Mouse (Mus musculus): ENCODE measurements around the gene Rcn3. TPM values are rescaled to one million over a fixed set of nuclear protein-coding genes. Genes with fewer than 3 reads are reported as not detected.
"Not testable (repeated sequence)": the region's sequence is repeated elsewhere in the genome, so short reads cannot be mapped to it uniquely, and the experiment has no call there.

The Rcn3 gene
- polyA plus RNA-seq, 1 experiment, result 123 TPM

DNA sequence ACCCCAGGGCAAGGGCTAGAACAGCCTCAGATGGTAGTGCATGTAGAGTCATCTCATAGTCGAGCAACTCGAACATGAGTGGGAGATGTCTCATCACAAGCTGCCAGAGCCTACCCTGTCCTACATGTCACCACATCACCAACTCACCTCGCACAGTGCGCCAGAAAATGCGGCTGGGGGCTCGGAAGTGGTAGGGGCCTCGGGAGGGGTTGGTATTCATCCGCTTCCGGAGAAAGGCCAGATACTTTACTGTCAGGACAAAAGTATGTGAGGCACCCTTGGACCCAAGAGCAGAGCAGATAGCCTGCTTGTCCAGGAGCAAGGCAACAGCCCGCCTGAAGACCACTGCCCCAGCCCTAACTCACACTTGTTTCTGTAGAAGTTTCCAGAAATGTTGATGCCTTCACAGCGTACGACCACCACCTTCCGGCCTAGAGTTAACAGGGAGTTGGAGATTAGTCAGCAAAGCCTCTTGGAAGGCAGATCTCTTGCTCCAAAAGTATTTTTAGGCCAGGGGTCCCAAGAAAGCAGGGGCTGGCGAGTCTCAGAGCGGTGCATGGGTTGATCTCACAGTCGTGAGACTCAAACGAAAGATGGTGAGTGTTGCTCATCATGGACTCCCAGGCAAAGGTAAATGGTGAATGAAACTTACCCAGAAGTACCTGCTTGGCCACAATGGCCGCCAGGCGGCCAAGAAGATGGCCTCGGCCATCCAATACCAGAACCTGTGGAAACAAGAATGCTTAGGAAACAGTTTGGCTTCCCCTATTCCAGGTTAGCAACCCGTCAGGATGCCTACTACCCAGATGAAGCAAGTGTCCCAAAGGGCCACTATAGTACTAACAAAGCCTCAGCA is 35.1 kb upstream of the Rcn3 start:
- peak overlapping the region; percentile 99 for H3K4me2 ChIP-seq (ENCODE audit: low read depth)
- H3K79me2 ChIP-seq (ENCODE audit: control insufficient read depth, insufficient read depth), result peaks cover 44% of the 10 kb centered on the region
- TF ChIP-seq MAX (IDR thresholded peaks at IDR 0.05; ENCODE audit: low read depth), result no peak
- TF ChIP-seq MYOG (IDR thresholded peaks at IDR 0.05; ENCODE audit: control insufficient read depth in 1 of 3, insufficient read depth in 1 of 3, insufficient read length in 2 of 3, low read depth in 2 of 3), result no peak
- no peak for TF ChIP-seq REST (IDR thresholded peaks at IDR 0.05; ENCODE audit: insufficient read depth, insufficient read length)
- no peak for TF ChIP-seq TCF12 (IDR thresholded peaks at IDR 0.05; ENCODE audit: insufficient read depth, poor library complexity, severe bottlenecking)
- peak; percentile 4 for TF ChIP-seq POLR2AphosphoS2 (IDR thresholded peaks at IDR 0.05; ENCODE audit: insufficient read length, low read depth)
- H3K4me3 ChIP-seq, result peak overlapping the region; percentile 81
- H3K27me3 ChIP-seq (ENCODE audit: control insufficient read depth, insufficient read depth, insufficient read length), result no peaks in the 10 kb centered on the region
- peak overlapping the region; percentile 63 for H3ac ChIP-seq (ENCODE audit: control insufficient read depth, insufficient read length)
- peaks cover 34% of the 10 kb centered on the region for H3K36me3 ChIP-seq (ENCODE audit: control insufficient read depth, insufficient read depth)

GRCm38 (mm10) chr7:45126147-45126843 is 34.3 kb upstream of the Rcn3 start:
- peak overlapping the region; percentile 63 for H3ac ChIP-seq (ENCODE audit: control insufficient read depth, insufficient read length)
- H3K36me3 ChIP-seq (ENCODE audit: control insufficient read depth, insufficient read depth), result peaks cover 40% of the 10 kb centered on the region
- H3K4me3 ChIP-seq, result peak overlapping the region; percentile 81
- H3K27me3 ChIP-seq (ENCODE audit: control insufficient read depth, insufficient read depth, insufficient read length), result no peaks in the 10 kb centered on the region
- H3K4me2 ChIP-seq (ENCODE audit: low read depth), result peak overlapping the region; percentile 99
- peaks cover 44% of the 10 kb centered on the region for H3K79me2 ChIP-seq (ENCODE audit: control insufficient read depth, insufficient read depth)
- TF ChIP-seq POLR2A (IDR thresholded peaks at IDR 0.05; ENCODE audit: insufficient read length, low read depth) (peak; percentile 38), TCF12 (IDR thresholded peaks at IDR 0.05; ENCODE audit: insufficient read depth, poor library complexity, severe bottlenecking) (no peak), MAX (IDR thresholded peaks at IDR 0.05; ENCODE audit: low read depth) (no peak), POLR2AphosphoS2 (IDR thresholded peaks at IDR 0.05; ENCODE audit: insufficient read length, low read depth) (peak; percentile 76), REST (IDR thresholded peaks at IDR 0.05; ENCODE audit: insufficient read depth, insufficient read length) (no peak)

DNA sequence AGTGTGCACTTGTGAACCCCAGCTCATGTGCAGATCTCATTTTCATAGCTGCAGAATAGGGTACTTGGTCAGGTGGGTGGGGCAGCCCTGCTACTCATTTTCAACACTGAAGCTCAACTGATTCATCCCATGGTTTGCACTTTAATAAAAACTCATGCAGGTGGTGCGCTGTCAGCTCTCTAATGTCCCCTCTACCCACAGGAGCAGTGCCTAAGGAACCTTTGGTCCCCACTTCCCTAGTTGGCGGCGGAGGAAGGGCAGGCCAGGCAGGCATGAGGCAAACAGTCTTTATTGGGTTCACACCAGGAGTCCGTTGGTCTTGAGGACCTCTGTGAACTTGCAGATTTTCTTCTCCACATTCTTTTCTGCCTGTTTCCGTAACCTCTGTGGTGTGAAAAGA is 33.6 kb upstream of the Rcn3 start:
- H3K36me3 ChIP-seq (ENCODE audit: control insufficient read depth, insufficient read depth), result peaks cover 46% of the 10 kb centered on the region
- H3ac ChIP-seq (ENCODE audit: control insufficient read depth, insufficient read length), result peak overlapping the region; percentile 63
- H3K79me2 ChIP-seq (ENCODE audit: control insufficient read depth, insufficient read depth), result peaks cover 44% of the 10 kb centered on the region
- peak overlapping the region; percentile 99 for H3K4me2 ChIP-seq (ENCODE audit: low read depth)
- H3K27me3 ChIP-seq (ENCODE audit: control insufficient read depth, insufficient read depth, insufficient read length), result not testable (repeated sequence)
- H3K4me3 ChIP-seq, result peak overlapping the region; percentile 81

DNA sequence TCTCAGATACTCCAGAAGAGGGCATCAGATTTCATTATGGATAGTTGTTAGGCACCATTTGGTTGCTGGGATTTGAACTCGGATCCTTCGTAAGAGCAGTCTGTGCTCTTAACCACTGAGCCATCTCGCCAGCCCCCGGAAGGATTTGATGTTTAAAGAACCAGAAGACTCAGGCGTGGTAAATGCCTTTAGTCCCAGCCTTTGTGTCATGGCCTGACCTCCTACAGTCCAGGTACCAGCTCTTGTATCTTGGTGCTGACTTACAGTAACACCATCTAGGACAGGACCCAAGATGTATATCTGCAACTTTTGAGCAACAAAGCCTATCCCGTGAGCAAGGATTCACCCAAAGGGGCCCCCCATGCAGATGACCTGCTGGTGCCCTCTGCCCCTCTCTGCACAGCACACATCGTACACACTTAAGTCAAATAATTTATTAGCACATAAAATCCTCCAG is 33.2 kb upstream of the Rcn3 start:
- TF ChIP-seq MYOG (IDR thresholded peaks at IDR 0.05; ENCODE audit: control insufficient read depth in 1 of 3, insufficient read depth in 1 of 3, insufficient read length in 2 of 3, low read depth in 2 of 3) (no peak), CEBPB (IDR thresholded peaks at IDR 0.05; ENCODE audit: insufficient read depth, poor library complexity, severe bottlenecking) (no peak), REST (IDR thresholded peaks at IDR 0.05; ENCODE audit: insufficient read depth, insufficient read length) (no peak), TCF12 (IDR thresholded peaks at IDR 0.05; ENCODE audit: insufficient read depth, poor library complexity, severe bottlenecking) (no peak), E2F4 (IDR thresholded peaks at IDR 0.05; ENCODE audit: insufficient read depth) (no peak), POLR2AphosphoS2 (IDR thresholded peaks at IDR 0.05; ENCODE audit: insufficient read length, low read depth) (peak; percentile 75), MYOD1 (IDR thresholded peaks at IDR 0.05; ENCODE audit: control insufficient read depth in 1 of 3, insufficient read length in 2 of 3, low read depth in 2 of 3) (no peak), SRF (IDR thresholded peaks at IDR 0.05; ENCODE audit: control insufficient read depth, insufficient read length, low read depth) (no peak)
- no peak overlapping the region for H3ac ChIP-seq (ENCODE audit: control insufficient read depth, insufficient read length)
- no peaks in the 10 kb centered on the region for H3K27me3 ChIP-seq (ENCODE audit: control insufficient read depth, insufficient read depth, insufficient read length)
- H3K4me3 ChIP-seq, result peak overlapping the region; percentile 81
- H3K36me3 ChIP-seq (ENCODE audit: control insufficient read depth, insufficient read depth), result peaks cover 51% of the 10 kb centered on the region
- peaks cover 44% of the 10 kb centered on the region for H3K79me2 ChIP-seq (ENCODE audit: control insufficient read depth, insufficient read depth)
- H3K4me2 ChIP-seq (ENCODE audit: low read depth), result peak overlapping the region; percentile 77

DNA sequence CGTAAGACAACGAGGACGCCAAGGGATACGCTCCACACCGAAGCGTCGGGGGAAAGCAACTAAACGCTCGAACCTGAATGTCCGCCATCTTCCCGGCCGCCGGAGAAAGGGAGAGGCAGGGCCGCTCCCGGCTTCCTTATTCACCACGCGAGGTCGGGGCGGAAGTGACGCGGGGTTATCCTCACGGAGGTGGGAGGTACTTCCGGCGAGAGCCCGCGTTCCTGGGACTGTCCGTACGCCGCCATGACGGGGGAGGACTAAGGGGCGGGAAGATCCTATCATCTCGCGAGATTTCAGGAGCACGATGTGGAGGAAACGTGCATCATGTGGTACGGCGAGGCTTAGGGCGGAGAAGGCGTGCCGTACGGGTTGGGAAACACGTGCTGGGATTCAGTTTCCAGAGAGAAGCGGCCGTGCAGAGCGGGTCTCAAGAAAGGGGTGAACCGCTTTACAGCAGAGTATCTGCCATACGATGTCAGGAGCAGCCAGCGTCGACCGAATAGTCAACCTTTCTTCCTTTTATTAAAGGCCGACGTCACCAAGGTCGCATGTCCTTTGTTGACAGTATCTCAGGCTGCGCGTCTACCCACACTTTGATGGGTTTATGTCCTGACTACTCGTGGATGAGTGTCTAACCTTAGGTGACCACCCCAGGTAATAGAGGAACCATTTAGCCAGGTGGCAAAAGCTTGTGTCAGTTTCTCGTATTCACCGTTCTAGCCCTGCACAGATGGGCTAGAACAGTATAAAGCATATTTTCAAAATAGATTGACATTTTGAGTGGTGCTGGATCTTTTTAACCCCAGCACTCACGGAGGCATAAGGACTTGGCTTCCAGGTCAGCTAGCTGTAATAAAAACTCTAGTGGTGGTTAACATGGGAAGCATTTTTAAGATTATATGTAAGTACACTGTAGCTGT is 32.5 kb upstream of the Rcn3 start, which contains the start of gene Rps11:
Rps11 (minus strand) TSS at position 216 of the 920 bp plus-strand sequence.
- peak in 1 of 3 experiments; percentile 47 for TF ChIP-seq MYOD1 (IDR thresholded peaks at IDR 0.05; ENCODE audit: control insufficient read depth in 1 of 3, insufficient read length in 2 of 3, low read depth in 2 of 3)
- no peak for TF ChIP-seq TCF12 (IDR thresholded peaks at IDR 0.05; ENCODE audit: insufficient read depth, poor library complexity, severe bottlenecking)
- TF ChIP-seq MYOG (IDR thresholded peaks at IDR 0.05; ENCODE audit: control insufficient read depth in 1 of 3, insufficient read depth in 1 of 3, insufficient read length in 2 of 3, low read depth in 2 of 3), result no peak
- TF ChIP-seq USF1 (IDR thresholded peaks at IDR 0.05; ENCODE audit: low read depth), result peak; percentile 95
- peak; percentile 43 for TF ChIP-seq E2F4 (IDR thresholded peaks at IDR 0.05; ENCODE audit: insufficient read depth)
- TF ChIP-seq POLR2AphosphoS2 (IDR thresholded peaks at IDR 0.05; ENCODE audit: insufficient read length, low read depth), result peak; percentile 99
- TF ChIP-seq REST (IDR thresholded peaks at IDR 0.05; ENCODE audit: insufficient read depth, insufficient read length), result no peak
- no peak for TF ChIP-seq CEBPB (IDR thresholded peaks at IDR 0.05; ENCODE audit: insufficient read depth, poor library complexity, severe bottlenecking)
- no peak for TF ChIP-seq SRF (IDR thresholded peaks at IDR 0.05; ENCODE audit: control insufficient read depth, insufficient read length, low read depth)
- TF ChIP-seq POLR2A (IDR thresholded peaks at IDR 0.05; ENCODE audit: insufficient read length, low read depth), result peak; percentile 95
- TF ChIP-seq MAX (IDR thresholded peaks at IDR 0.05; ENCODE audit: low read depth), result peak; percentile 92
- TF ChIP-seq TCF3 (IDR thresholded peaks at IDR 0.05; ENCODE audit: insufficient read length, low read depth), result no peak
- Histone ChIP-seq H3ac (ENCODE audit: control insufficient read depth, insufficient read length) (peak within 1 kb of the TSS; percentile 84), H3K27me3 (ENCODE audit: control insufficient read depth, insufficient read depth, insufficient read length) (no peaks in the 10 kb centered on the region)

More for the DNA sequence above, 32.5 kb upstream of the Rcn3 start, which contains the start of gene Rps11:
- Histone ChIP-seq H3K79me2 (ENCODE audit: control insufficient read depth, insufficient read depth) (peaks cover 44% of the 10 kb centered on the region), H3K4me2 (ENCODE audit: low read depth) (peak within 1 kb of the TSS; percentile 94), H3K36me3 (ENCODE audit: control insufficient read depth, insufficient read depth) (peaks cover 56% of the 10 kb centered on the region), H3K4me3 (peak within 1 kb of the TSS; percentile 81)

Data from myocyte (in vitro differentiated cells).